ENCODE assay signal across 8 mouse cellular contexts in genomic region chr3:126011269-126011668, GRCm38 (mm10).
A peak's percentile ranks its signal among the peaks of the same experiment; 100 is the strongest.
DNase-seq lines count a peak whose midpoint lies in the region.

No protein-coding gene starts in this region.

- DNase-seq in adrenal gland, postnatal 10 days = peak; percentile 18
- DNase-seq in adrenal gland, adult 8-10 months = no peak
- DNase-seq in kidney, adult 18-20 months = peak; percentile 2
- no peak for DNase-seq in kidney, adult 11 months
- DNase-seq in urinary bladder, postnatal 25 days (ENCODE audit: low spot score) = peak; percentile 8
- no peak for DNase-seq in urinary bladder, postnatal 10 days (ENCODE audit: low spot score)
- peak; percentile 51 for DNase-seq in thymus, postnatal 4 days
- DNase-seq in frontal cortex, postnatal 25 days (ENCODE audit: low spot score in 2 of 2) = no peak

Comparison
In these comparisons a context has a peak if more than half of its experiments do, and no peak if none do; other contexts are left out.
1. DNase-seq: peak in adrenal gland, postnatal 10 days (single experiment), kidney, adult 18-20 months (single experiment), urinary bladder, postnatal 25 days (single experiment) and thymus, postnatal 4 days (single experiment); none in adrenal gland, adult 8-10 months (single experiment), kidney, adult 11 months (single experiment), urinary bladder, postnatal 10 days (single experiment) and frontal cortex, postnatal 25 days (0 of 2).